Mouse (Mus musculus): ENCODE data around the gene Hoxd1. TPM values are rescaled to one million over a fixed set of nuclear protein-coding genes. Genes with fewer than 3 reads are reported as not detected.

Hoxd1 gene
- polyA plus RNA-seq, 1 experiment = not detected

- Histone ChIP-seq H3K4me3 (ENCODE audit: extremely low read depth, insufficient read depth, insufficient read length) (no peak overlapping the region), H3K27me3 (ENCODE audit: control insufficient read depth, insufficient read depth, low read length) (peaks cover 15% of the 10 kb centered on the region), H3K36me3 (ENCODE audit: control insufficient read depth, insufficient read depth, low read length) (no peaks in the 10 kb centered on the region), H3K4me1 (ENCODE audit: control insufficient read depth, insufficient read depth, insufficient read length) (no peaks in the 10 kb centered on the region; the same call in 1 of the 2 replicates), H3K27ac (ENCODE audit: insufficient read depth, low read length) (no peak overlapping the region)
- WGBS = 15% methylated on average over 5 of the region's 5 CpGs
- no peak for TF ChIP-seq CTCF (IDR thresholded peaks at IDR 0.05; ENCODE audit: extremely low read depth, insufficient read depth, insufficient read length, insufficient replicate concordance)
- TF ChIP-seq POLR2A (IDR thresholded peaks at IDR 0.05; ENCODE audit: low read depth, low read length) = no peak
- DNase-seq (ENCODE audit: low read depth in 1 of 2, low spot score in 2 of 2) = no peak
Measured at GRCm38 (mm10) chr2:74753711-74754110, 9.1 kb upstream of the Hoxd1 start.

GRCm38 (mm10) chr2:74760146-74760545 lies 2.6 kb upstream of the Hoxd1 start:
- H3K36me3 ChIP-seq (ENCODE audit: control insufficient read depth, insufficient read depth, low read length) = no peaks in the 10 kb centered on the region
- 17% methylated on average over 1 of the region's 1 CpGs for WGBS
- DNase-seq (ENCODE audit: low read depth in 1 of 2, low spot score in 2 of 2) = no peak
- H3K27ac ChIP-seq (ENCODE audit: insufficient read depth, low read length) = no peak overlapping the region
- H3K4me3 ChIP-seq (ENCODE audit: extremely low read depth, insufficient read depth, insufficient read length) = no peak overlapping the region
- H3K4me1 ChIP-seq (ENCODE audit: control insufficient read depth, insufficient read depth, insufficient read length) = peaks cover 7% of the 10 kb centered on the region; the same call in 1 of the 2 replicates
- peaks cover 14% of the 10 kb centered on the region for H3K27me3 ChIP-seq (ENCODE audit: control insufficient read depth, insufficient read depth, low read length)
- TF ChIP-seq POLR2A (IDR thresholded peaks at IDR 0.05; ENCODE audit: low read depth, low read length) = no peak
- no peak for TF ChIP-seq CTCF (IDR thresholded peaks at IDR 0.05; ENCODE audit: extremely low read depth, insufficient read depth, insufficient read length, insufficient replicate concordance)

GRCm38 (mm10) chr2:74761941-74762340 lies 839 bp upstream of the Hoxd1 start:
- 11% methylated on average over 13 of the region's 13 CpGs for whole genome bisulfite sequencing
- DNase-seq (ENCODE audit: low read depth in 1 of 2, low spot score in 2 of 2) = no peak
- H3K27me3 ChIP-seq (ENCODE audit: control insufficient read depth, insufficient read depth, low read length) = peaks cover 14% of the 10 kb centered on the region
- TF ChIP-seq POLR2A (IDR thresholded peaks at IDR 0.05; ENCODE audit: low read depth, low read length) (no peak), CTCF (IDR thresholded peaks at IDR 0.05; ENCODE audit: extremely low read depth, insufficient read depth, insufficient read length, insufficient replicate concordance) (no peak)
- H3K4me1 ChIP-seq (ENCODE audit: control insufficient read depth, insufficient read depth, insufficient read length) = peaks cover 7% of the 10 kb centered on the region; the same call in 1 of the 2 replicates
- no peak overlapping the region for H3K27ac ChIP-seq (ENCODE audit: insufficient read depth, low read length)
- H3K36me3 ChIP-seq (ENCODE audit: control insufficient read depth, insufficient read depth, low read length) = no peaks in the 10 kb centered on the region
- no peak overlapping the region for H3K4me3 ChIP-seq (ENCODE audit: extremely low read depth, insufficient read depth, insufficient read length)

- 6% methylated on average over 46 of the region's 53 CpGs for WGBS
- no peak for TF ChIP-seq CTCF (IDR thresholded peaks at IDR 0.05; ENCODE audit: extremely low read depth, insufficient read depth, insufficient read length, insufficient replicate concordance)
- Histone ChIP-seq H3K4me3 (ENCODE audit: extremely low read depth, insufficient read depth, insufficient read length) (no peak overlapping the region), H3K4me1 (ENCODE audit: control insufficient read depth, insufficient read depth, insufficient read length) (peaks cover 7% of the 10 kb centered on the region; the same call in 1 of the 2 replicates), H3K27ac (ENCODE audit: insufficient read depth, low read length) (no peak overlapping the region), H3K36me3 (ENCODE audit: control insufficient read depth, insufficient read depth, low read length) (no peaks in the 10 kb centered on the region), H3K27me3 (ENCODE audit: control insufficient read depth, insufficient read depth, low read length) (peaks cover 14% of the 10 kb centered on the region)
- no peak for DNase-seq (ENCODE audit: low read depth in 1 of 2, low spot score in 2 of 2)
Measured at GRCm38 (mm10) chr2:74763245-74763735, 510 bp downstream of the Hoxd1 start.

GRCm38 (mm10) chr2:74763976-74764375 lies 1.2 kb downstream of the Hoxd1 start:
- WGBS = 55% methylated on average over 10 of the region's 10 CpGs
- H3K36me3 ChIP-seq (ENCODE audit: control insufficient read depth, insufficient read depth, low read length) = no peaks in the 10 kb centered on the region
- no peak overlapping the region for H3K4me3 ChIP-seq (ENCODE audit: extremely low read depth, insufficient read depth, insufficient read length)
- TF ChIP-seq POLR2A (IDR thresholded peaks at IDR 0.05; ENCODE audit: low read depth, low read length) = no peak
- no peak for TF ChIP-seq CTCF (IDR thresholded peaks at IDR 0.05; ENCODE audit: extremely low read depth, insufficient read depth, insufficient read length, insufficient replicate concordance)
- peaks cover 7% of the 10 kb centered on the region; the same call in 1 of the 2 replicates for H3K4me1 ChIP-seq (ENCODE audit: control insufficient read depth, insufficient read depth, insufficient read length)
- no peak overlapping the region for H3K27ac ChIP-seq (ENCODE audit: insufficient read depth, low read length)
- peaks cover 12% of the 10 kb centered on the region for H3K27me3 ChIP-seq (ENCODE audit: control insufficient read depth, insufficient read depth, low read length)
- DNase-seq (ENCODE audit: low read depth in 1 of 2, low spot score in 2 of 2) = no peak

- TF ChIP-seq POLR2A (IDR thresholded peaks at IDR 0.05; ENCODE audit: low read depth, low read length) (no peak), CTCF (IDR thresholded peaks at IDR 0.05; ENCODE audit: extremely low read depth, insufficient read depth, insufficient read length, insufficient replicate concordance) (no peak)
Measured at GRCm38 (mm10) chr2:74774359-74774758, 11.6 kb downstream of the Hoxd1 start.

GRCm38 (mm10) chr2:74777536-74778275 lies 14.9 kb downstream of the Hoxd1 start:
- TF ChIP-seq CTCF (IDR thresholded peaks at IDR 0.05; ENCODE audit: extremely low read depth, insufficient read depth, insufficient read length, insufficient replicate concordance) = no peak
- no peak for TF ChIP-seq POLR2A (IDR thresholded peaks at IDR 0.05; ENCODE audit: low read depth, low read length)
- H3K4me3 ChIP-seq (ENCODE audit: extremely low read depth, insufficient read depth, insufficient read length) = no peak overlapping the region
- DNase-seq (ENCODE audit: low read depth in 1 of 2, low spot score in 2 of 2) = no peak
- H3K27me3 ChIP-seq (ENCODE audit: control insufficient read depth, insufficient read depth, low read length) = no peaks in the 10 kb centered on the region
- no peaks in the 10 kb centered on the region for H3K4me1 ChIP-seq (ENCODE audit: control insufficient read depth, insufficient read depth, insufficient read length)
- no peaks in the 10 kb centered on the region for H3K36me3 ChIP-seq (ENCODE audit: control insufficient read depth, insufficient read depth, low read length)
- 84% methylated on average over 13 of the region's 13 CpGs for whole genome bisulfite sequencing
- H3K27ac ChIP-seq (ENCODE audit: insufficient read depth, low read length) = no peak overlapping the region

More at GRCm38 (mm10) chr2:74774359-74774758, 11.6 kb downstream of the Hoxd1 start:
- no peaks in the 10 kb centered on the region for H3K4me1 ChIP-seq (ENCODE audit: control insufficient read depth, insufficient read depth, insufficient read length)
- DNase-seq (ENCODE audit: low read depth in 1 of 2, low spot score in 2 of 2) = no peak
- H3K36me3 ChIP-seq (ENCODE audit: control insufficient read depth, insufficient read depth, low read length) = no peaks in the 10 kb centered on the region
- 88% methylated on average over 2 of the region's 2 CpGs for WGBS
- H3K27ac ChIP-seq (ENCODE audit: insufficient read depth, low read length) = no peak overlapping the region
- H3K27me3 ChIP-seq (ENCODE audit: control insufficient read depth, insufficient read depth, low read length) = no peaks in the 10 kb centered on the region
- H3K4me3 ChIP-seq (ENCODE audit: extremely low read depth, insufficient read depth, insufficient read length) = no peak overlapping the region
